Comparison of ENCODE assay signal across 8 mouse cellular contexts in genomic region chr5:8422932-8423928, GRCm38 (mm10). TPM values are rescaled to one million over a fixed set of nuclear protein-coding genes. Genes with fewer than 3 reads are reported as not detected.
DNase-seq lines count a peak whose midpoint lies in the region; ATAC-seq lines count a peak whose summit lies in the region.

No protein-coding gene starts in this region.

- under 1% methylated on average over 40 of the region's 40 CpGs for WGBS in hindbrain, embryonic 10.5 days
- 1% methylated on average over 40 of the region's 40 CpGs for WGBS in liver, embryonic 13.5 days (ENCODE audit: insufficient replicate concordance)

- H3K4me1 ChIP-seq in hindbrain, embryonic 10.5 days (replicated peaks), result peaks cover 16% of the 10 kb centered on the region
- H3K4me1 ChIP-seq in liver, embryonic 13.5 days (replicated peaks), result peaks cover 31% of the 10 kb centered on the region

- peak overlapping the region; percentile 89 for H3K4me3 ChIP-seq in hindbrain, embryonic 10.5 days
- H3K4me3 ChIP-seq in liver, embryonic 13.5 days (replicated peaks), result peak overlapping the region; percentile 85

- H3K36me3 ChIP-seq in hindbrain, embryonic 10.5 days, result peaks cover 26% of the 10 kb centered on the region
- peaks cover 26% of the 10 kb centered on the region for H3K36me3 ChIP-seq in liver, embryonic 13.5 days
- no peaks in the 10 kb centered on the region for H3K36me3 ChIP-seq in splenic B cell, adult 2 months (ENCODE audit: control insufficient read depth, insufficient read depth, low read length, poor library complexity, severe bottlenecking)

- peak overlapping the region; percentile 97 for H3K27ac ChIP-seq in hindbrain, embryonic 10.5 days
- peak overlapping the region; percentile 55 for H3K27ac ChIP-seq in liver, embryonic 13.5 days

- peak overlapping the region; percentile 86 for H3K9ac ChIP-seq in liver, embryonic 13.5 days

- no peaks in the 10 kb centered on the region for H3K27me3 ChIP-seq in hindbrain, embryonic 10.5 days (ENCODE audit: insufficient read depth, poor library complexity, severe bottlenecking)
- no peaks in the 10 kb centered on the region for H3K27me3 ChIP-seq in liver, embryonic 13.5 days
- H3K27me3 ChIP-seq in splenic B cell, adult 2 months (ENCODE audit: control insufficient read depth, insufficient read depth, low read length, poor library complexity, severe bottlenecking), result no peaks in the 10 kb centered on the region

- no peaks in the 10 kb centered on the region for H3K9me3 ChIP-seq in hindbrain, embryonic 10.5 days
- H3K9me3 ChIP-seq in liver, embryonic 13.5 days (replicated peaks), result no peaks in the 10 kb centered on the region

- DNase-seq in adrenal gland, postnatal 14 days, result peak; percentile 8
- DNase-seq in adrenal gland, adult 2 months, result no peak
- DNase-seq in 416B (ENCODE audit: low read depth), result peak; percentile 85
- DNase-seq in cerebellum, postnatal 14 days, result peak; percentile 14 to 31
- no peak for DNase-seq in hindbrain, embryonic 10.5 days (ENCODE audit: low spot score)
- DNase-seq in liver, embryonic 13.5 days, result peak; percentile 5
- DNase-seq in splenic B cell, adult 2 months (ENCODE audit: low read depth, low spot score), result peak; percentile 59
- no peak for DNase-seq in gastrocnemius, postnatal 25 days

- H3K4me2 ChIP-seq in liver, embryonic 13.5 days, result peak overlapping the region; percentile 81

- no peak; the same call in 1 of the 2 replicates for ATAC-seq in liver, embryonic 13.5 days (ENCODE audit: low read depth)

RNA-seq across cellular contexts. Expression of gene Slc25a40, which starts 0.6 kb away (rescaled TPM):
- total RNA-seq in adrenal gland, postnatal 14 days (2021), result 10.6 and 11.4 TPM in 2 replicates
- total RNA-seq in adrenal gland, adult 2 months (2021), result 10 to 100 TPM in 1 of 2 experiments, 1 to 10 TPM in 1; 8.9 to 11.3 TPM
- 1.7 and 1.8 TPM in 2 replicates for polyA plus RNA-seq in adrenal gland, adult 2 months (2012; rRNA removed)
- polyA plus RNA-seq in hindbrain, embryonic 10.5 days (2016; fragmentation: Nextera tagmentation; extraction: Ambion mirVana), result 6.7 and 9.3 TPM in 2 replicates
- 3.8 and 5.6 TPM in 2 replicates for polyA plus RNA-seq in liver, embryonic 13.5 days (2015; fragmentation: Nextera tagmentation; extraction: Ambion mirVana)
- 1 to 10 TPM; 3.7 to 4.1 TPM for total RNA-seq in gastrocnemius, postnatal 25 days (2021)

RNA-seq across cellular contexts. Expression of gene Dbf4, which starts 0.7 kb away (rescaled TPM):
- total RNA-seq in adrenal gland, postnatal 14 days (2021), result 11.8 and 12.9 TPM in 2 replicates
- total RNA-seq in adrenal gland, adult 2 months (2021), result 1 to 10 TPM; 5.7 to 6.2 TPM
- 2.1 TPM in 2 replicates for polyA plus RNA-seq in adrenal gland, adult 2 months (2012; rRNA removed)
- polyA plus RNA-seq in hindbrain, embryonic 10.5 days (2016; fragmentation: Nextera tagmentation; extraction: Ambion mirVana), result 44.8 and 60.7 TPM in 2 replicates
- polyA plus RNA-seq in liver, embryonic 13.5 days (2015; fragmentation: Nextera tagmentation; extraction: Ambion mirVana), result 33.0 and 38.8 TPM in 2 replicates
- under 1 TPM; 0.59 to 0.96 TPM for total RNA-seq in gastrocnemius, postnatal 25 days (2021)

RNA-seq across cellular contexts. Expression of gene Adam22, which starts 55.3 kb away (rescaled TPM):
- total RNA-seq in adrenal gland, postnatal 14 days (2021), result 4.1 and 5.7 TPM in 2 replicates
- 1 to 10 TPM; 2.5 to 3.9 TPM for total RNA-seq in adrenal gland, adult 2 months (2021)
- 0.37 and 0.95 TPM in 2 replicates for polyA plus RNA-seq in adrenal gland, adult 2 months (2012; rRNA removed)
- polyA plus RNA-seq in hindbrain, embryonic 10.5 days (2016; fragmentation: Nextera tagmentation; extraction: Ambion mirVana), result 6.9 and 10.6 TPM in 2 replicates
- 0.40 and 0.68 TPM in 2 replicates for polyA plus RNA-seq in liver, embryonic 13.5 days (2015; fragmentation: Nextera tagmentation; extraction: Ambion mirVana)
- 1 to 10 TPM; 1.3 to 2.3 TPM for total RNA-seq in gastrocnemius, postnatal 25 days (2021)

Comparison
In these comparisons a context has a peak if more than half of its experiments do, and no peak if none do; other contexts are left out.
1. DNase-seq: peak in adrenal gland, postnatal 14 days (single experiment), 416B (single experiment), cerebellum, postnatal 14 days (2 of 2), liver, embryonic 13.5 days (single experiment) and splenic B cell, adult 2 months (single experiment); none in adrenal gland, adult 2 months (single experiment), hindbrain, embryonic 10.5 days (single experiment) and gastrocnemius, postnatal 25 days (single experiment).